In genomic region chr1:42532908-42533307, GRCm38 (mm10) we compare ENCODE assay signal across 19 mouse cellular contexts.
DNase-seq lines count a peak whose midpoint lies in the region; ATAC-seq and TF ChIP-seq lines count a peak whose summit lies in the region.
"Had no signal": no experiment of that assay in that cellular context is flagged by ENCODE, and none has a peak within 500 bp of the region (broad histone marks: within the 10 kb centered on the region; RNA-seq: fewer than 3 reads in every experiment).

No protein-coding gene starts in this region.

- no peaks in the 10 kb centered on the region for H3K36me3 ChIP-seq in kidney, adult 2 months (ENCODE audit: control insufficient read depth, insufficient read depth, low read length)
- H3K36me3 ChIP-seq in heart, embryonic 12.5 days = no peaks in the 10 kb centered on the region
- H3K36me3 ChIP-seq in heart, embryonic 16.5 days (ENCODE audit: control insufficient read depth, insufficient read depth) = no peaks in the 10 kb centered on the region
- H3K36me3 ChIP-seq in liver, embryonic 15.5 days (replicated peaks) = no peaks in the 10 kb centered on the region
- H3K36me3 ChIP-seq: forebrain, embryonic 15.5 days; limb, embryonic 13.5 days had no signal

- no peak overlapping the region for H3K9ac ChIP-seq in heart, embryonic 12.5 days
- H3K9ac ChIP-seq in heart, embryonic 16.5 days (ENCODE audit: low read length) = no peak overlapping the region
- no peak overlapping the region for H3K9ac ChIP-seq in liver, embryonic 15.5 days
- H3K9ac ChIP-seq: forebrain, embryonic 15.5 days; hindbrain, embryonic 14.5 days; limb, embryonic 13.5 days had no signal

- no peak for ATAC-seq in heart, embryonic 12.5 days (ENCODE audit: insufficient number of reproducible peaks, low FRiP score)
- ATAC-seq in heart, embryonic 16.5 days (replicated peaks; ENCODE audit: extremely low read depth, insufficient read depth, low FRiP score) = peak; percentile 95
- peak; percentile 73 for ATAC-seq in liver, embryonic 15.5 days (ENCODE audit: insufficient read depth)
- ATAC-seq: activated CD4-positive, CD25-positive, alpha-beta regulatory T cell, adult 4 months; forebrain, embryonic 15.5 days; intestine, embryonic 16.5 days; Patski had no signal

- TF ChIP-seq CTCF in kidney, adult 2 months (conservative IDR thresholded peaks at IDR 0.05; ENCODE audit: insufficient read depth, insufficient read length, low read depth, low read length) = no peak

- no peak for TF ChIP-seq POLR2A in kidney, adult 2 months (IDR thresholded peaks at IDR 0.05; ENCODE audit: low read depth, low read length)

- H3K9me3 ChIP-seq in heart, embryonic 12.5 days (replicated peaks) = no peaks in the 10 kb centered on the region
- no peaks in the 10 kb centered on the region for H3K9me3 ChIP-seq in heart, embryonic 16.5 days (replicated peaks; ENCODE audit: control insufficient read depth, low read length)
- no peaks in the 10 kb centered on the region for H3K9me3 ChIP-seq in liver, embryonic 15.5 days (replicated peaks)
- H3K9me3 ChIP-seq: forebrain, embryonic 15.5 days; limb, embryonic 13.5 days had no signal

- H3K4me1 ChIP-seq in kidney, adult 2 months (ENCODE audit: control insufficient read depth, insufficient read depth, low read length) = peaks cover 4% of the 10 kb centered on the region; the same call in 1 of the 2 replicates
- H3K4me1 ChIP-seq in heart, embryonic 12.5 days (replicated peaks) = no peaks in the 10 kb centered on the region
- peaks cover 7% of the 10 kb centered on the region for H3K4me1 ChIP-seq in heart, embryonic 16.5 days (ENCODE audit: control insufficient read depth, insufficient read depth, low read length)
- no peaks in the 10 kb centered on the region for H3K4me1 ChIP-seq in liver, embryonic 15.5 days (replicated peaks)
- H3K4me1 ChIP-seq: forebrain, embryonic 15.5 days; megakaryocyte, embryonic 14.5 days had no signal

- WGBS in kidney, adult 2 months = 73% methylated on average over 6 of the region's 6 CpGs
- 60% methylated on average over 6 of the region's 6 CpGs for WGBS in heart, embryonic 12.5 days
- WGBS in heart, embryonic 16.5 days = 36% methylated on average over 6 of the region's 6 CpGs
- 51% methylated on average over 6 of the region's 6 CpGs for WGBS in liver, embryonic 15.5 days (ENCODE audit: insufficient replicate concordance)

- DNase-seq in kidney, adult 2 months = peak; percentile 2
- DNase-seq in kidney, postnatal 25 days = no peak
- no peak for DNase-seq in spleen, adult 12 weeks (ENCODE audit: low spot score)
- DNase-seq in yolk sac, embryonic 10.5 days (ENCODE audit: low spot score) = no peak
- DNase-seq: adrenal gland, postnatal 25 days; cerebellum, adult 18-20 months; kidney, postnatal 10 days; lung, postnatal 14 days had no signal

- H3K4me2 ChIP-seq in heart, embryonic 12.5 days = peak overlapping the region; percentile 4; the same call in 1 of the 2 replicates
- no peak overlapping the region for H3K4me2 ChIP-seq in heart, embryonic 16.5 days (ENCODE audit: low read depth, low read length)
- H3K4me2 ChIP-seq in liver, embryonic 15.5 days = no peak overlapping the region
- H3K4me2 ChIP-seq: forebrain, embryonic 15.5 days; hindbrain, embryonic 14.5 days; limb, embryonic 13.5 days had no signal

- no peak overlapping the region for H3K4me3 ChIP-seq in kidney, adult 2 months (ENCODE audit: insufficient read depth, low read depth, low read length)
- H3K4me3 ChIP-seq in heart, embryonic 12.5 days = no peak overlapping the region
- no peak overlapping the region for H3K4me3 ChIP-seq in heart, embryonic 16.5 days (ENCODE audit: low read length)
- H3K4me3 ChIP-seq in liver, embryonic 15.5 days (replicated peaks) = no peak overlapping the region
- H3K4me3 ChIP-seq: erythroblast, embryonic 14.5 days; forebrain, embryonic 15.5 days; limb, embryonic 13.5 days; megakaryocyte, embryonic 14.5 days had no signal

- H3K27ac ChIP-seq in kidney, adult 2 months (ENCODE audit: insufficient read depth, low read depth, low read length) = no peak overlapping the region
- no peak overlapping the region for H3K27ac ChIP-seq in heart, embryonic 12.5 days (ENCODE audit: poor library complexity, severe bottlenecking)
- peak overlapping the region; percentile 74 for H3K27ac ChIP-seq in heart, embryonic 16.5 days (ENCODE audit: low read length)
- H3K27ac ChIP-seq in liver, embryonic 15.5 days (replicated peaks) = no peak overlapping the region
- H3K27ac ChIP-seq: forebrain, embryonic 15.5 days; hindbrain, embryonic 14.5 days; limb, embryonic 13.5 days had no signal

- no peaks in the 10 kb centered on the region for H3K27me3 ChIP-seq in kidney, adult 2 months (replicated peaks; ENCODE audit: control insufficient read depth, insufficient read depth, low read length)
- no peaks in the 10 kb centered on the region for H3K27me3 ChIP-seq in heart, embryonic 12.5 days (replicated peaks)
- H3K27me3 ChIP-seq in heart, embryonic 16.5 days (ENCODE audit: control insufficient read depth, insufficient read depth, low read length) = no peaks in the 10 kb centered on the region
- no peaks in the 10 kb centered on the region for H3K27me3 ChIP-seq in liver, embryonic 15.5 days
- H3K27me3 ChIP-seq: forebrain, embryonic 15.5 days; limb, embryonic 13.5 days; megakaryocyte, embryonic 14.5 days had no signal
